Mouse (Mus musculus): Measurements from ENCODE around the gene Bean1.

The Bean1 gene

DNA sequence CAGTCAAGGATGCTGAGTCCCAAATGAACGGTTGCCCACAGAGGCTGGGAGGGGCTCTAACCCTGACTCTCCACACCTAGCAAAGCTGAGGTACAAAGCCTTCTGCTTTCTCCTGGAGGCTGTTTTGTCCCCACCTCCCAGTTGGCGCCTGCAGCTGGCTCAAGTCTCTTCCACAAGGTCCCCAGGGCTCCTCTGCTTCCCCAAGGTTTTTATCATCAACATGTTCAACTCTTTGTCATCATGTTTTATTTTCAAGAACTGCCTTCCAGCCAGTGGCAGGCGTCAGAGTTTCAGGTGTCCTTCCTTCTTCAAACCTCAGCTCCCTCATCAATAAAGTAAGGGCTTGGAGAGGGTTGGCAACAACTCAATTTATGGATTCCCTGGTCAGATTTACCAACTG is 781 bp upstream of the Bean1 start:
- in situ Hi-C loops (cut with MboI, MseI): no loop called here

DNA sequence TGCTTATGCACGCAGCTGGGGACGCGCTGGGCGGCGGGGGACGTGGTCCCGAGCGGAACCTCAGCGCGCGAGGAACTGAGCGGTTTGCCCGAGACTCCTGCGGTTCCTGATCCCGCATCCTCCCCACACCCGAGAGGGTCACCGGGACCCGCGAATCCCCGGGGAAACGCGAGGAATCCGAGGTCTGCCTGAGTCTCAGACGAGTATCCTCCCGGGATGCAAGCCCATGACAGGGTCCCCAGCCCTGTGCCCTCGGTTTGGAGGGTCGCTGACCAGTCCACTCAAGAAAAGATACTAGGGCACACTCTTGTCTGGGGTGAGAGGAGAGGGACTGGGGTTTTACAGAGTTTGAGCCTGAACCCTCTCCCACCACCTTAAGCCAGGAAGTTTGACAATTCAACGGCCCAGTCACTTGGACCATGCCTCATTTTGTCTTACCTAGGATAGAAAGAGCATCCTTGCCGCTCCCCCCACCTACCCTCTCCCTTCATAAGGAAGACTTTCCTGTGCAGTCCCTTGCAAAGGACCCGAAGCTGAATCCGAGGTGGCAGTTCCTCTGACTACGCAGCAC is 893 bp downstream of the Bean1 start:
- in situ Hi-C loops (cut with MboI, MseI): no loop called here

GRCm38 (mm10) chr8:104172420-104172819 is 2.2 kb downstream of the Bean1 start:
- in situ Hi-C loops (cut with MboI, MseI): no loop called here

DNA sequence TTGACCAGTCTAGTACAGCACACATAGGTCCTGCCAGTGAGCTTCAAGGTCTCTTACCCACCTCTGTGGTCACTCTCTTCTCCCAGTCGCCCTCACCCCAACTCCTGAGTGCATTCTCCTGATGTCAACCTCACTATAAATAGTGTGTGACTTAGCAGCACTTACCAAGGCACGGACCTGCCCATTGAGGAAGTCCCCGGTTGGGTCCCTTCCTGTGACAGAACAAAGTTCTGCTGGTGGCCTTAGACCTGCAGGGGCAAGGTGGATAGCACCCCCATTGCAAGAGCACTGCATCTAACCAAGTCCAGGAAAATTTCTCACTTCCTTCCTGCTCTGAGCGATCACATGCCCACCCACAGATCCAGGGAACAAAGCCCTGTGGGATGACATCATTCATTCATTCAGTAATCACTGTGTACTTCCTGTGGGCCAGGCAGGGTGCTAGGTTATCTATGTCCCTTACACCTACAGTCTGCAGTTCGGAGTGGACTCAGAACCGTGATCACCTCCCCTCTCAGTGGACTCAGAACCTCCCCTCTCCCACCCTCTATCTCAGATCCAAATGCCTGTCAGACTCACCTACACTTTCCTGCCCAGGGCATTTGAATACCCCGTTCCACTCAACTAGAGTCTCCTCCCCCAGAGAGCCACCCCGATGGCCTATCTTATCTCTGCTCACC is 5.7 kb downstream of the Bean1 start:
- in situ Hi-C loops (cut with MboI, MseI): loop anchor here in 1 of 2 experiments (5.0 kb wide), 1 partner anchor 36 kb away; no protein-coding TSS in a partner anchor

- in situ Hi-C loops (cut with MboI, MseI): loop anchor here in 1 of 2 experiments (5.0 kb wide), 1 partner anchor 35 kb away; no protein-coding TSS in a partner anchor
Measured at GRCm38 (mm10) chr8:104177054-104177453, 6.8 kb downstream of the Bean1 start.

DNA sequence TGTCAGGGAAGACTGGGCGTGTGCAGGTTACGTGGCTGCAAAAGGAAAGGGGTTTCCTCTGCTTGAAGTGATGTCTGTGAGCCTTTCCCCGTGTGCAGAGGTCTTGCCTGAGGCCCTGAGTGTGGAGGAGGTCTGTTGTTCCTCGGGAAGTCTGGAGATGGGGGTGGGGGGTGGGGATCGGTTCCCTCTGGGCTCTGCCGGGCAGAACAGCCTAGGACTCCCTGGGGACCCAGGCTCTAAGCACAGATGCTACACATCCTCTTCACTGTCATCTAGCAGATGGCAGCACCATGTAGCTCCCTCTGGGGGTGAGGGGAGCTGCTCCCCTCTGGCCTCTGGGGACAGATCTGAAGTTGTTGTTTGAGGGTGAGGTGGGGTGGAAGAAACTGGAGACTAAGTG is 14.7 kb downstream of the Bean1 start:
- in situ Hi-C loops (cut with MboI, MseI): no loop called here

- in situ Hi-C loops (cut with MboI, MseI): no loop called here
Measured at GRCm38 (mm10) chr8:104186827-104187226, 16.6 kb downstream of the Bean1 start.

DNA sequence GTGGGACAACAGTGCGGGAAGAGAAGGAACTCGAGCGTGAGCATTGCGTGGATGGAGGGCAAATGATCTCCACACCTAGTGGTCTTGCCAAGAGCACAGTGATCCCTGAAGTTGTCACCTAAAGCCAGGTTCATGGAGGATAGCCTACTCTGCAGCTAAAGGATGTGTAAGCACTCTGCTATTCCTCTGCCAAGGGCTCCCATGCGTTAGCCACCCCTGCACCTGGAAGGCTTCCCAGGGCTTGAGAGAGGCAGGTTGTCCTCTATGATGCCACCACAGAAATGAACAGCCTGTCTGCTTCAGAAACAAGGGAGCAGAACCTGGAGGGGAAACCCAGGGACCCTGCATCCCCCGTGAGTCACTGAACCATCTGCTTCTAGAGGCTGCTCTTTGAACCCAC is 17.4 kb downstream of the Bean1 start:
- in situ Hi-C loops (cut with MboI, MseI): no loop called here

- in situ Hi-C loops (cut with MboI, MseI): no loop called here
Measured at GRCm38 (mm10) chr8:104188459-104188858, 18.2 kb downstream of the Bean1 start.

DNA sequence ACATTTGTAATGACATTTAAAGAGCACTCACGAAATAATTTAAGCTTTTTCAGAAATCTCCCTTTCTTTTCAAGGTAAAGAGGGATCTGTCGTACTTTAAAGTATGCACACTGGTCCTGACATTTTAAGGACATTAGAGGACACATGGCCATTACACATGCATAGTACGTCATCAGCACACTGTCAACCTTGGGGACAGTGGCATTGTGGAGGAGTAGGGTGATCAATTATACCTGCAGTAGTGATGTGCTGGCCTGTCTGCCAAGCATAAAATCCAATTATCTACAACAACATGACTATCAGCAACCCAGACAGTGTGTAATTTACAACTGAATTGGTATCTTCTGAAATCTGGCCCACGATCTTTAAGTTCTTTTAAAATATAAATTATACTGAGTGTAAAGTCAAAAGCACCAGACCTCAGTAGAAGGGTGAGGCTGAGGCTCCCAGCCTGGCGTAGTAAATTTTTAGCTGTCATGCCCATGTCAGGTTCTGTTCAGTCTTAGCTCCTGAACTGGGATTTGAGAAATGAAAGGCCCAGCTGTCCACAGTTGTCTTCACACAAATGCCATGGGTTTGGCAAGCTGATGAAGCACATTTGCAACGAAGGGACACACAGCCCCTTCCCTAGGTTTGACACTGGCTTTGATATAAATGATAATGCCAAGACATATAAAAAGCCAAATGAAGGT is 20.7 kb downstream of the Bean1 start:
- in situ Hi-C loops (cut with MboI, MseI): no loop called here

- in situ Hi-C loops (cut with MboI, MseI): no loop called here
Measured at GRCm38 (mm10) chr8:104191496-104191895, 21.3 kb downstream of the Bean1 start.

DNA sequence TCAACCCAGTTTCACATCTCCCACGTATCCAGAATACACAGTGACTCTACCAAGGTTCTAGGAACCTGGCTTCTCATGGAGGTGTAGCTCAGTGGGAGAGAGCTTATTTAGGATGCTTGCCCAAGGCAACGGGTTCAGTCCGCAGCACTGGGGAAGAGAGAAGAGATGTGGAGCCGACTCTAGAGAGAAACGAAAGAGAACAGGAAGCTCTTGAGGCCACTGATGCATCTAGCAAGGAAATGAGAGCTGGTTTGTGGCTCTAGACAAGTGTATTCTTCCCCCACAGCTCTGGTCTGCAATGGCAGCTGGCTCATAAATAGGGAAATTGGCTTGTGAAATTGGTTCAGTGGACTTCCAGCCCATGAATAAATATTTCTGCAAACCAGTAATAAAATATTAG is 29.6 kb downstream of the Bean1 start:
- in situ Hi-C loops (cut with MboI, MseI): loop anchor here in 1 of 2 experiments (10.0 kb wide), 1 partner anchor 725 kb away; the partner anchor contains the start of gene Ces2e

DNA sequence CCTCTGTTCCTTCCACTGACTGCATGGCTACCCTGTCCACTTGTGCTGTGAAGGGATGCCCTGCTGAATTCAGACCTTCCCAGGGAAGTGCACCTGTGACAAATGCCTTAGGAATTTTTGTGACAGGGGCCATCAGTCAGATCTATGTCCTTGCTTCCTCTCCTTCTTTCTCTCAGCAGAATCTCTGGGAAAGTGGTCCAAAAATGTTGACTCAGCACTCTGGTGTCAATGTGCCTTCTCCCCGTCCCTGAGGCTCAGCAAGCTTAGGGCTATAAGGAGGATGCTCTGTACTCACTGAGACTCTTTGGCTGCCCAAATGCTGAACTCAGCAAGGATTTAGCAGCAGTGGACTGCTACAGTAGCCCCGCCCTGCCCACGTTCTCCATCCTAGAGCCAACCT is 31.4 kb downstream of the Bean1 start:
- in situ Hi-C loops (cut with MboI, MseI): loop anchor here in 1 of 2 experiments (10.0 kb wide), 1 partner anchor 723 kb away; the partner anchor contains the start of gene Ces2e

DNA sequence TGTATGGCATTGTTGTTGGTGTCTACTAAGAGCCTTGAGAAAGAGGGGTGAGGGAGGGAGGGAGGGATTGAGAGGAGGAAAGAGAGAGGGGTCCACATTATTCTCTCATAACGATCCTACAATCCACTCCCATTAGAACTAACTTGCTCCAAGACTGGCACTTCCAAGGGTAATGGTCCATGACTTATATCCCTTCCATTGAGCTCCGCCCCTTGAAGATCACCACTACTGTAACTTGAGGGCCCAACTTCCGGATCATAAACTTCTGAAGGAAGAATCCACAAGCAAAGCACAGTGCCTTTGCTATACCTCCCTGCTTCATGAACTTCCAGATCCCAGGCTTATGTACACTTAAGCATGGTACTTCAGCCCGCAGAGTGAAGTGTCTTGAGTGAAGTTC is 32.1 kb downstream of the Bean1 start:
- in situ Hi-C loops (cut with MboI, MseI): loop anchor here in 1 of 2 experiments (10.0 kb wide), 1 partner anchor 722 kb away; the partner anchor contains the start of gene Ces2e

GRCm38 (mm10) chr8:104205292-104205691 is 35.0 kb downstream of the Bean1 start:
- in situ Hi-C loops (cut with MboI, MseI): loop anchor here in 1 of 2 experiments (10.0 kb wide), 1 partner anchor 720 kb away; the partner anchor contains the start of gene Ces2e

DNA sequence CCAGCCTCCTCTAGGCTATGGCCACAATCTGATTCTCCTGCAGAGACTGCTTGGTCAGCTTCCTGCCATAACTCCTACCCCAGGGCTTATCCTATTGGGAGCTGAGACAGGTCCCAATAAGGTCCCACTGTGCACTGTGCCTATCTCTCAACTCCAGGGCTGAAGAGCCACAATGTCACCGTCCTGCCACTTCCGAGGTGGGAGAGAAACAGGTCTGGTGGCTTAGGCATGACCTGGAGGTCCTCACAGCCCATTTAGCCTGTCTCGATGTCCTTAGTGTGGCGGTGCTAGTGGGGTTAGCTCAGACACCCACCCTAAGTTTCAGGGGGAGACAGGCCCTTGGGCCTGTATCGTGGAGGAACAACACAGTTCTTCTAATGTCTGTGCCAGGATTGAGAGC is 47.4 kb downstream of the Bean1 start:
- in situ Hi-C loops (cut with MboI, MseI): no loop called here

DNA sequence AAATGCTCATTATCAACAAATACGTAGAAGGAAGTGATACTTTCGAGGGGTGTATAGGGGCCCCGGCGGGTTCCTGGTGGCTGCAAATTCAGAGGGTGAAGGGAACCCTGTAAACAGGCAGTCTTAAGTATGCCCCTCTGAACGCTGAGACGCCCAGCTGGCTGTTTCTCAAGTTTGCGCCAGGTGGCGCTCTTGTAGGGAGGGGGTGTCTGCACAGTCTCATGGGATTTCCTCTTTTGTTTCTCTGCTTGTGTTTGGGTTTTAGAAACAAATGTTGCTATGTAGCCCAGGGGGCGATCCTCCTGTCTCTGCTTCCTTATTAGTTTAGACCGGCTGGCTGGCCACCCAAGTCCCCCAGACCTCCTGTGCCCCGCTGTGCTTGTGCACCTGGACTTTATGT is 48.8 kb downstream of the Bean1 start:
- in situ Hi-C loops (cut with MboI, MseI): no loop called here

GRCm38 (mm10) chr8:104219806-104220205 is 49.6 kb downstream of the Bean1 start:
- in situ Hi-C loops (cut with MboI, MseI): loop anchor here in 1 of 2 experiments (5.0 kb wide), 2 partner anchors 73 to 123 kb away; no protein-coding TSS in a partner anchor

GRCm38 (mm10) chr8:104227048-104227447 is 56.8 kb downstream of the Bean1 start:
- in situ Hi-C loops (cut with MboI, MseI): no loop called here

- in situ Hi-C loops (cut with MboI, MseI): loop anchor here in 1 of 2 experiments (5.0 kb wide), 1 partner anchor 412 kb away; the partner anchor contains the start of gene Ciao2b
Measured at GRCm38 (mm10) chr8:104230377-104230776, 60.1 kb downstream of the Bean1 start.

DNA sequence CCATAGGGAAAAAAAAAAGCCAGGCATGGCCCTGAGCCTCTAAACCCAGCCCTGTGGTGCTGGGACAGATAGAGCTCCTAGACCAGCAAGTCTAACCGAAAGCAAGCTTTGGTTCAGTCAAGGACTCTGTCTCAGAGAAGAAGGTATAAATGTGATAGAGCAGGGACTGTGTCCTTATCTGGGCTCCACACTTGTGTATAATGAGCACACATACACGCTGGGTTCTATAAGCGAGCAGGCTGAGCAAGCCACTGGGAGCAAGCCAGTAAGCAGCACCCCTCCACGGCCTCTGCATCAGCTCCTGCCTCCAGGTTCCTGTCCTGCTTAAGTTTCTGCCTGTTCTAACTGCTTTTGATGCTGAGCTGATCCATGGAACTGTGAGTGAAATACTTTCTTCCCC is 61.8 kb downstream of the Bean1 start:
- in situ Hi-C loops (cut with MboI, MseI): loop anchor here in 1 of 2 experiments (5.0 kb wide), 1 partner anchor 410 kb away; the partner anchor contains the start of gene Ciao2b

- in situ Hi-C loops (cut with MboI, MseI): loop anchor here in 1 of 2 experiments (5.0 kb wide), 1 partner anchor 409 kb away; the partner anchor contains the start of gene Ciao2b
Measured at GRCm38 (mm10) chr8:104232919-104233318, 62.7 kb downstream of the Bean1 start.
